Mouse (Mus musculus) intestine, postnatal 0 days (tissue): Measurements from ENCODE around the gene Cdadc1. TPM values are rescaled to one million over a fixed set of nuclear protein-coding genes. Genes with fewer than 3 reads are reported as not detected.

ENCODE experiments used
- ATAC-seq: fragments of 200-750 bp; cut with Nextera tagmentation; 2 replicates; pipeline ENCODE4 v1.8.0; 2017; ENCODE audit warnings: mild to moderate bottlenecking, moderate TSS enrichment, moderate library complexity
- H3K27ac ChIP-seq: fragments of 300-500 bp; sonication (generic); 2 replicates; pipeline ENCODE4 v1.5.1; 2014; ENCODE audit warnings: mild to moderate bottlenecking, low read depth, low read length, moderate library complexity
- H3K27me3 ChIP-seq: fragments of 300-500 bp; sonication (generic); replicated peaks from 2 replicates; pipeline ENCODE4 v1.6.1; 2014; ENCODE audit warnings: low read length, mixed read lengths; ENCODE audit not compliant: control insufficient read depth, insufficient read depth
- H3K36me3 ChIP-seq: fragments of 300-500 bp; sonication (generic); 2 replicates; pipeline ENCODE4 v1.6.1; 2014; ENCODE audit warnings: mild to moderate bottlenecking, moderate library complexity; ENCODE audit not compliant: control insufficient read depth, insufficient read depth
- H3K4me1 ChIP-seq: fragments of 300-500 bp; sonication (generic); replicated peaks from 2 replicates; pipeline ENCODE4 v1.6.1; 2014; ENCODE audit warnings: antibody characterized with exemption, low read length, mixed read lengths; ENCODE audit not compliant: control insufficient read depth, insufficient read depth
- H3K4me2 ChIP-seq: fragments of 300-500 bp; sonication (generic); replicated peaks from 2 replicates; pipeline ENCODE4 v1.6.1; 2014; ENCODE audit warnings: low read depth, mild to moderate bottlenecking, moderate library complexity
- H3K4me3 ChIP-seq: fragments of 300-500 bp; sonication (generic); 2 replicates; pipeline ENCODE4 v1.5.1; 2014; ENCODE audit warnings: low read depth, low read length
- H3K9ac ChIP-seq: fragments of 300-500 bp; sonication (generic); 2 replicates; pipeline ENCODE4 v1.6.1; 2014; ENCODE audit warnings: mild to moderate bottlenecking, low read depth, low read length
- H3K9me3 ChIP-seq: fragments of 300-500 bp; sonication (generic); 2 replicates; pipeline ENCODE4 v1.6.1; 2016; ENCODE audit warnings: mixed run types; ENCODE audit not compliant: control insufficient read depth
- CTCF ChIP-seq: sonication (generic); IDR thresholded peaks from 2 replicates; pipeline ENCODE4 v1.5.1; 2016; ENCODE audit warnings: low read depth, mild to moderate bottlenecking, control low read depth, antibody characterized with exemption, moderate library complexity
- WGBS: fragments of 180-500 bp; shearing (Covaris S2); extraction: QIAGEN DNeasy Blood & Tissue Kit; methylation state at CpG from one replicate; pipeline ENCODE4 v1.1.7; 2014; 5-methylcytosine and 5-hydroxymethylcytosine counted together
- polyA plus RNA-seq: library from polyadenylated mRNA; unstranded; fragments of >200 nt; fragmentation: Nextera tagmentation; extraction: Ambion mirVana; gene quantifications from 2 replicates; pipeline ENCODE4 v1.2.1, GENCODE M21; 2015

Cdadc1 gene
- polyA plus RNA-seq, 1 experiment from 2014 or later = 22.3 TPM

DNA sequence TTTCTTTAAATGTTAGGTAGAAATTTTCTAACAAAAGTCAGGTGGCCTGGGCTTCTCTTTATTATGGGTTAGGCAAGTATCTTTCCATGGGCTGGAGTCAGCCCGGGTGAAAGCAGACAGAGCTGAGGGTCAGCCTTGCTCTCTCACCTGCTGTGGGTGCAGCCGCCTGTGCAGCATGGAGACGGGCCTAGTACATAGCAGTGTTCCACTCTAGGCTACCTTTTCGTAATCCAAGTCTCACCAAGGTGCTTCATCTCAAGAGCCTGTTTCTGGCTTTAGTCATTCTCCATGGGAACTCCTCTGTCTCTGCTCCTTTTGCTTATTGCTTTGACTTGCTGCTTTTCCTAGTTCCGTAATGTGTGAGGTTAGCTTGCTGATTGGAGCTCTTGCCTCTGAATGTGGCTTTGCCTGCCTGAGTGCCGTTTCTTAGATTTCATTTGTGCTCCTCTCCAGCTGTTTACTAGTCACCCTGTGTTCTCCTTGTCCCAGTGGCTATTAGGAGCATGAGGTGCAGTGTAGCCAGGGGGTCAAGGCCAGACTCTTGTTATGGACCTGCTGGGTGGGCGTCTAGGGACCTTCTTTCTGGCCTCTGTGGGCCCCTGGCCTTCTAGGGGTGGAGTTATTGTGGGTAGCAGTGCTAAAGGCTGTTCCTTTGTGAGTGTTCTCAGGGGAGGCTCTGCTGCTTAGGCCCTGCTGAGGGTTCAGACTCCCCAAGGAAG is 51.4 kb downstream of the Cdadc1 start:
- TF ChIP-seq CTCF = no peak
- Histone ChIP-seq H3K9ac (no peak overlapping the region), H3K36me3 (peaks cover 9% of the 10 kb centered on the region), H3K4me2 (no peak overlapping the region), H3K27me3 (no peaks in the 10 kb centered on the region), H3K27ac (no peak overlapping the region), H3K4me3 (no peak overlapping the region), H3K4me1 (no peaks in the 10 kb centered on the region), H3K9me3 (no peaks in the 10 kb centered on the region)
- no peak for ATAC-seq
- WGBS = 78% methylated on average over 7 of the region's 7 CpGs

DNA sequence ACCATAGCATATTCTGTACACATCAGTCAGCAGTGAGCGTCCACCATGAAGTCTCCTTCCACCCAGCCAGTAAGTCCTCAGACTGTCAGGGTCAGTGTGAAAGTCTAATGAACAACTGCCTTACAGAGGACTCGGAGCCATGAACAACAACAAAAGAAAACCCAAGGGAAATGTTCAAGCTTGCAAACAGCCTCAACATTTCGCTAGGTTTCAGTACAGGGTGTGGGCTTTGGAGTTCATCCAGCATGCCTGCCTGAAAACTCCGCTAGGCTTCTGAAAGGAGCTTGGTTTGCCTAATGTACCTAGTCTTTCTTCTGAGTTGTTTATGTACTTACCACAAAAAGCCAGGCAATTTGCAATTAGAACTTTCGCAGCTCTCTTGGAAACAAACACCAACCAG is 53.8 kb downstream of the Cdadc1 start:
- no peak for TF ChIP-seq CTCF
- 83% methylated on average over 5 of the region's 5 CpGs for WGBS
- Histone ChIP-seq H3K9ac (no peak overlapping the region), H3K27ac (no peak overlapping the region), H3K9me3 (no peaks in the 10 kb centered on the region), H3K36me3 (peaks cover 11% of the 10 kb centered on the region), H3K4me2 (no peak overlapping the region), H3K4me1 (no peaks in the 10 kb centered on the region), H3K27me3 (no peaks in the 10 kb centered on the region), H3K4me3 (no peak overlapping the region)
- no peak for ATAC-seq

DNA sequence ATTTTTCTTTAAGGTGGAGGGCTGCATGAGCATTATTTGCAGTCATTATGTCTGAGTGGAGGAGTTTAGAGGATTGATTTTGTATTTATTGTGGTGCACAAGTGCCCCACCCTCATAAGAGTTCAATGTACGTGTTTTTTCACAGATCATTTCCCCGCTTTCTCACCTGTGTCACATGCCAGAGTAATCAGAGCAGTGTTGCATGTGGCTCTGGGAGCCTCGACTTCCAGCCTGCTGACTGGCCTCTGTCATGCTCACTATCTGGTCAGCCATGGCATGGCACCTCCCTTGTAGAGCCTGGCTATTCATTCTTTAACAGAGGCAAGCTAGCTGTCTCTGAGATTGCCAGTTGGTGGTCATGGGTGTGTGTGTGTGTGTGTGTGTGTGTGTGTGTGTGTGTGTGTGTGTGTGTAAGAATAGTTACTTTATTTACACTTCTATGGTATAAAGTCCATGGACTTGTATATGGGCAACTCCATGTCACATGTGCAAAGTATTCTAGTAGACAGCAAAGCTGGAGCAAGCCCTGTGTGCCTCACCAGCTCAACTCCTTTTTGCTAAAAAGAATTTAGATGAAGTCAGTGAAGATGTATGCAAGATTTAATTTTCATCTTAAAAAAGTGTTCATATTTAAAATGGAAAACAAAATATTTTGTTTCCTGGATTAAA is 54.5 kb downstream of the Cdadc1 start:
- no peak overlapping the region for H3K4me3 ChIP-seq
- H3K4me1 ChIP-seq = no peaks in the 10 kb centered on the region
- TF ChIP-seq CTCF = no peak
- WGBS = 36% methylated on average over 3 of the region's 3 CpGs
- ATAC-seq = peak; percentile 91
- no peaks in the 10 kb centered on the region for H3K27me3 ChIP-seq
- H3K4me2 ChIP-seq = no peak overlapping the region
- peaks cover 9% of the 10 kb centered on the region for H3K36me3 ChIP-seq
- H3K9ac ChIP-seq = no peak overlapping the region
- H3K9me3 ChIP-seq = no peaks in the 10 kb centered on the region
- H3K27ac ChIP-seq = no peak overlapping the region

DNA sequence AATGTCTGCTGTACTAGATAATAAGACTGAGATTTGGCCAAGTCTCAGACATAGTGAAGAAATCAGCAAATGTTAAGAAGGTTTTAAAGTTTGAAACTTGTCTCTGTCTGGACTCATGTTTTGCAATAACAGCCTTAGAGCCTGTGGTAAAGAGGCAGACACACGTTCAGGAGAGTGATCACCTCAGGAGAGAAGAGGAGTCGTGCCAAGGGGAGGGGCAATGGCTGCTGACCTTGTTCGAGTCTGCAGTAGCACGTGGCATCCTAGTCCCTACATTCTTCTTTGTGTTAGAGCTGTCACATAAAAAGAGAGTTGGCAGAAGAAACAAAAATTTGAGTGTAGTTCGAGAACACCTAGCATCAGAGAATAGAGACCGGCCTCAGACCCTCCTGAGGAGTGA is 57.0 kb downstream of the Cdadc1 start:
- no peak for ATAC-seq
- WGBS = 80% methylated on average over 6 of the region's 6 CpGs
- Histone ChIP-seq H3K9ac (no peak overlapping the region), H3K4me1 (no peaks in the 10 kb centered on the region), H3K27me3 (no peaks in the 10 kb centered on the region), H3K9me3 (no peaks in the 10 kb centered on the region), H3K27ac (no peak overlapping the region), H3K4me3 (no peak overlapping the region), H3K36me3 (peaks cover 3% of the 10 kb centered on the region; the same call in 1 of the 2 replicates), H3K4me2 (no peak overlapping the region)
- no peak for TF ChIP-seq CTCF

DNA sequence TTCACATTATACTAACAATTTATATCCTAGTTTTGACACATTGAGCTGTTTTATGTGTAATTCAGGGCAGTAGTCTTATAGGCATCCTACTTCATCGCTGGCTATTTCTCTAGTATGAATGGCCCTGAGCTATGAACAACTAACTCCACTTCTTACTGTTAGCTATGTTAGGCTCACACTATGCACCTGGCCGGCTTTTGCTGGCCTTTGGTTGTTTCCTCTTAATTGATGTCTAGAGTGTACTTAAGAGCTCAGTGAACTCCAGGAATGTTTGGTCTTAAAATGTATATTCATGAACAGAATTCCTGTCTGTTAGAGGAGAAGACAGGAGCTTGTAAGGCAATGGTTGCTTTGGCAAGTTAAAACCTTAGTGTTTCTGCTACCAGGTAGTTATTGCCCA is 57.5 kb downstream of the Cdadc1 start:
- WGBS = 84% methylated on average over 2 of the region's 2 CpGs
- no peak for TF ChIP-seq CTCF
- Histone ChIP-seq H3K27ac (no peak overlapping the region), H3K4me1 (no peaks in the 10 kb centered on the region), H3K9ac (no peak overlapping the region), H3K36me3 (peaks cover 3% of the 10 kb centered on the region; the same call in 1 of the 2 replicates), H3K4me2 (no peak overlapping the region), H3K9me3 (no peaks in the 10 kb centered on the region), H3K4me3 (no peak overlapping the region), H3K27me3 (no peaks in the 10 kb centered on the region)
- ATAC-seq = no peak

DNA sequence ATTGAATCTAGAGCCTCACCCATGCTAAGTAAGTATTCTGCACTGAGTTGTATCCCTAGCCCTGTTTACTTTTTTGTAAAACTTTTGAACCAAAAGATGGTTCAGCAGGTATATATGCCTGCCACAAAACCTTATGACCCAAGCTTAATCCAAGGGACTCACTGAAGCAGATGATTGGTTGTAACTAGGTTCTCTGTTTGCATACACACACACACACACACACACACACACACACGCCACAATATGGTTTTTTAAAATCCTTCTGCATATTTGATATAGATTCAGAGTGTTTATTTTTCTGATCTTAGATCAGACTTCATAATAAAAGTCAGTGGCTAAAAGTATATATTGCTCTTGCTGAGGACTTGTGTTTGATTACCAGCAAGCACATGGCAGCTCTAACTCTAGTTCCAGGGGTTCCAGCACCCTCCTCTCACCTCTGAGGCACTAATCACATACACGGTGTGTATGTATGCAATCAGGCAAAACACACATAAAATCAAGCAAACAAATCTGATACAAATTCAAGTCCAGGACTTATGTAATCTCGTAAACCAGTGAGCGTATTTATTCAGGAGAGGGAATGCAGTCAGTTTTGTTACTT is 59.8 kb downstream of the Cdadc1 start:
- 83% methylated on average over 4 of the region's 4 CpGs for WGBS
- Histone ChIP-seq H3K4me2 (no peak overlapping the region), H3K9me3 (no peaks in the 10 kb centered on the region), H3K36me3 (peaks cover 3% of the 10 kb centered on the region; the same call in 1 of the 2 replicates), H3K4me1 (no peaks in the 10 kb centered on the region), H3K4me3 (no peak overlapping the region), H3K27ac (no peak overlapping the region), H3K27me3 (no peaks in the 10 kb centered on the region), H3K9ac (no peak overlapping the region)
- no peak for TF ChIP-seq CTCF
- no peak for ATAC-seq
